Mouse (Mus musculus) lung, adult 2 months (tissue): ENCODE results near the gene Pxmp2.

Experiments
- CTCF ChIP-seq: fragments of 200-500 bp; IDR thresholded peaks from 2 replicates; pipeline ENCODE4 v1.5.1; 2011; ENCODE audit warnings: mild to moderate bottlenecking, low read length, control low read depth; ENCODE audit not compliant: insufficient read depth
- POLR2A ChIP-seq: fragments of 200-500 bp; IDR thresholded peaks from 2 replicates; pipeline ENCODE4 v1.6.1; 2011; ENCODE audit warnings: low read depth, mild to moderate bottlenecking, control low read depth, low read length, borderline replicate concordance; ENCODE audit errors: extremely low read depth

- TF ChIP-seq CTCF = no peak
- TF ChIP-seq POLR2A = no peak
Measured at GRCm38 (mm10) chr5:110330508-110330907, 44.5 kb upstream of the Pxmp2 start.
